Comparison of ENCODE assay signal across 8 mouse cellular contexts in genomic region chr11:95712563-95713224, GRCm38 (mm10). TPM values are rescaled to one million over a fixed set of nuclear protein-coding genes. Genes with fewer than 3 reads are reported as not detected.
DNase-seq lines count a peak whose midpoint lies in the region; ATAC-seq and TF ChIP-seq lines count a peak whose summit lies in the region.

Gene Zfp652, plus strand, starts transcription at chr11:95712673.

- peak; percentile 86 for DNase-seq in c-Kit-positive CD71-positive TER-119-positive erythroid progenitor cells, embryonic 14.5 days (ENCODE audit: low spot score)
- DNase-seq in heart, postnatal 10 days: peak; percentile 88 to 89
- peak; percentile 79 for DNase-seq in large intestine, adult 2 months (ENCODE audit: low read depth, low spot score)
- DNase-seq in lung, adult 2 months: peak; percentile 88
- DNase-seq in thymus, adult 2 months: peak; percentile 94

- no peaks in the 10 kb centered on the region for H3K9me3 ChIP-seq in ES-Bruce4 (replicated peaks; ENCODE audit: control insufficient read depth, insufficient read depth, low read length, poor library complexity, severe bottlenecking)
- no peaks in the 10 kb centered on the region for H3K9me3 ChIP-seq in forebrain, embryonic 13.5 days (replicated peaks)

- H3K4me1 ChIP-seq in ES-Bruce4 (ENCODE audit: control insufficient read depth, insufficient read depth, low read length): no peaks in the 10 kb centered on the region
- H3K4me1 ChIP-seq in forebrain, embryonic 13.5 days: peaks cover 34% of the 10 kb centered on the region
- peaks cover 17% of the 10 kb centered on the region for H3K4me1 ChIP-seq in lung, adult 2 months (ENCODE audit: control insufficient read depth, insufficient read depth, low read length)
- H3K4me1 ChIP-seq in thymus, adult 2 months (replicated peaks; ENCODE audit: control insufficient read depth, insufficient read depth, low read length): peaks cover 11% of the 10 kb centered on the region

- intact Hi-C loops in heart, postnatal 10 days (cut with DNase I): loop anchor here (2.0 kb wide), 1 partner anchor 38 kb away; no protein-coding TSS in a partner anchor

- 1% methylated on average over 32 of the region's 103 CpGs for WGBS in forebrain, embryonic 13.5 days
- WGBS in large intestine, adult 2 months: under 1% methylated on average over 61 of the region's 103 CpGs
- under 1% methylated on average over 48 of the region's 103 CpGs for WGBS in lung, adult 2 months
- WGBS in thymus, adult 2 months: 6% methylated on average over 85 of the region's 103 CpGs

- peak; percentile 87 for ATAC-seq in forebrain, embryonic 13.5 days
- ATAC-seq in neutrophil, adult 5-6 weeks (ENCODE audit: extremely low read depth, insufficient number of reproducible peaks, low FRiP score, poor library complexity, severe bottlenecking): peak; percentile 86

- H3K27ac ChIP-seq in ES-Bruce4 (ENCODE audit: insufficient read depth, low read length): peak within 1 kb of the TSS; percentile 24; the same call in 1 of the 2 replicates
- peak within 1 kb of the TSS; percentile 97 for H3K27ac ChIP-seq in forebrain, embryonic 13.5 days
- H3K27ac ChIP-seq in thymus, adult 2 months (ENCODE audit: control insufficient read depth, insufficient read depth, low read length): peak within 1 kb of the TSS; percentile 86

- no peaks in the 10 kb centered on the region for H3K36me3 ChIP-seq in ES-Bruce4 (ENCODE audit: control insufficient read depth, insufficient read depth, low read length, poor library complexity, severe bottlenecking)
- no peaks in the 10 kb centered on the region for H3K36me3 ChIP-seq in forebrain, embryonic 13.5 days (ENCODE audit: poor library complexity, severe bottlenecking)
- no peaks in the 10 kb centered on the region for H3K36me3 ChIP-seq in thymus, adult 2 months (ENCODE audit: control insufficient read depth, insufficient read depth, low read length)

- no peak for TF ChIP-seq CTCF in ES-Bruce4 (IDR thresholded peaks at IDR 0.05; ENCODE audit: low read depth, low read length)
- no peak for TF ChIP-seq CTCF in lung, adult 2 months (IDR thresholded peaks at IDR 0.05; ENCODE audit: insufficient read depth, low read length)
- TF ChIP-seq CTCF in thymus, adult 2 months (IDR thresholded peaks at IDR 0.05; ENCODE audit: borderline replicate concordance, control insufficient read depth, extremely low read depth, insufficient read depth, low read length, poor library complexity): peak; percentile 50; the same call in 1 of the 2 replicates

- TF ChIP-seq POLR2A in ES-Bruce4 (IDR thresholded peaks at IDR 0.05; ENCODE audit: insufficient read depth, low read length): no peak
- no peak; the same call in 1 of the 2 replicates for TF ChIP-seq POLR2A in lung, adult 2 months (IDR thresholded peaks at IDR 0.05; ENCODE audit: borderline replicate concordance, extremely low read depth, low read depth, low read length)
- TF ChIP-seq POLR2A in thymus, adult 2 months (IDR thresholded peaks at IDR 0.05; ENCODE audit: control insufficient read depth, extremely low read depth, insufficient read depth, low read length, poor library complexity): peak; percentile 52; the same call in 1 of the 2 replicates

- no peaks in the 10 kb centered on the region for H3K27me3 ChIP-seq in ES-Bruce4 (ENCODE audit: control insufficient read depth, insufficient read depth, low read length, poor library complexity, severe bottlenecking)
- 0 out of 2 replicates have a peak, but pooled peaks cover 2% of the 10 kb centered on the region for H3K27me3 ChIP-seq in forebrain, embryonic 13.5 days
- no peaks in the 10 kb centered on the region for H3K27me3 ChIP-seq in thymus, adult 2 months (ENCODE audit: control insufficient read depth, insufficient read depth, low read length)

- H3K4me3 ChIP-seq in ES-Bruce4 (ENCODE audit: low read depth, low read length): peak within 1 kb of the TSS; percentile 80
- H3K4me3 ChIP-seq in forebrain, embryonic 13.5 days: peak within 1 kb of the TSS; percentile 91
- H3K4me3 ChIP-seq in lung, adult 2 months (replicated peaks; ENCODE audit: extremely low read depth, low read depth, low read length): peak within 1 kb of the TSS; percentile 94
- H3K4me3 ChIP-seq in thymus, adult 2 months (ENCODE audit: control insufficient read depth, insufficient read depth, low read length): peak within 1 kb of the TSS; percentile 84

- peak within 1 kb of the TSS; percentile 96 for H3K9ac ChIP-seq in ES-Bruce4 (ENCODE audit: low read depth, poor library complexity, severe bottlenecking)
- H3K9ac ChIP-seq in forebrain, embryonic 13.5 days: peak within 1 kb of the TSS; percentile 96

- 0 out of 2 replicates have a peak, but pooled peaks have one; percentile 5 for TF ChIP-seq EP300 in ES-Bruce4 (IDR thresholded peaks at IDR 0.05; ENCODE audit: insufficient read depth, low read depth, low read length)

- peak within 1 kb of the TSS; percentile 90 for H3K4me2 ChIP-seq in forebrain, embryonic 13.5 days

RNA-seq across cellular contexts. Expression of gene Zfp652, which starts in this region (rescaled TPM):
- polyA plus RNA-seq in ES-Bruce4 (2011; ENCODE audit: insufficient read depth, insufficient read length, low read depth, missing spikeins): 41.4 TPM in 2 replicates
- polyA plus RNA-seq in forebrain, embryonic 13.5 days (2015; fragmentation: Nextera tagmentation; extraction: Ambion mirVana): 27.9 and 32.2 TPM in 2 replicates
- total RNA-seq in heart, postnatal 10 days (2021): 10 to 100 TPM; 48.9 to 52.2 TPM
- polyA plus RNA-seq in large intestine, adult 2 months (2012; rRNA removed): 11.6 and 16.5 TPM in 2 replicates
- polyA plus RNA-seq in lung, adult 2 months (2012; rRNA removed): 35.6 and 40.4 TPM in 2 replicates
- 66.5 and 67.5 TPM in 2 replicates for total RNA-seq in neutrophil, adult 5-6 weeks (2017)
- 34.1 and 38.6 TPM in 2 replicates for polyA plus RNA-seq in thymus, adult 2 months (2012; rRNA removed)

Comparison
In these comparisons a context has a peak if more than half of its experiments do, and no peak if none do; other contexts are left out.
1. Peak in every context shown above with its lines: DNase-seq, ATAC-seq, H3K4me3 ChIP-seq and H3K27ac ChIP-seq.
2. H3K27ac ChIP-seq: peak in every context shown above with its lines; median percentile 97 in forebrain, embryonic 13.5 days; 86 in thymus, adult 2 months; 24 in ES-Bruce4.